Mouse (Mus musculus) hindbrain, embryonic 14.5 days (tissue): ENCODE measurements at regions not wholly inside any gene's neighbourhood (a gene's known extent, or its start where the extent isn't known, plus 50 kb on each side); places are given as distances from the start of the nearest gene placed in this dataset.

Experiments
- ATAC-seq: fragments of 200-750 bp; cut with Nextera tagmentation; 2 replicates; pipeline ENCODE4 v1.8.0; 2017; ENCODE audit warnings: moderate number of reproducible peaks, mild to moderate bottlenecking, moderate TSS enrichment, moderate library complexity; ENCODE audit not compliant: low FRiP score
- DNase-seq: peaks from one replicate; pipeline ENCODE4 v3.0.0-alpha.2; 2015; ENCODE audit warnings: low spot score
- H3K27ac ChIP-seq: fragments of 300-500 bp; sonication (generic); 2 replicates; pipeline ENCODE4 v1.5.1; 2014; ENCODE audit warnings: mild to moderate bottlenecking, moderate library complexity
- H3K27me3 ChIP-seq: fragments of 300-500 bp; sonication (generic); 2 replicates; pipeline ENCODE4 v1.6.1; 2014; ENCODE audit warnings: mild to moderate bottlenecking, low read length, mixed read lengths; ENCODE audit not compliant: control insufficient read depth, insufficient read depth
- H3K36me3 ChIP-seq: fragments of 300-500 bp; sonication (generic); replicated peaks from 2 replicates; pipeline ENCODE4 v1.6.1; 2014; ENCODE audit not compliant: control insufficient read depth, insufficient read depth
- H3K4me1 ChIP-seq: fragments of 300-500 bp; sonication (generic); replicated peaks from 2 replicates; pipeline ENCODE4 v1.6.1; 2014; ENCODE audit warnings: antibody characterized with exemption, low read length, mixed read lengths; ENCODE audit not compliant: control insufficient read depth, insufficient read depth
- H3K4me2 ChIP-seq: fragments of 300-500 bp; sonication (generic); replicated peaks from 2 replicates; pipeline ENCODE4 v1.6.1; 2014; ENCODE audit warnings: mild to moderate bottlenecking, moderate library complexity
- H3K4me3 ChIP-seq: fragments of 300-500 bp; sonication (generic); replicated peaks from 2 replicates; pipeline ENCODE4 v1.5.1; 2014; ENCODE audit warnings: mild to moderate bottlenecking, low read length
- H3K9ac ChIP-seq: fragments of 300-500 bp; sonication (generic); 2 replicates; pipeline ENCODE4 v1.6.1; 2014
- H3K9me3 ChIP-seq: fragments of 300-500 bp; sonication (generic); 2 replicates; pipeline ENCODE4 v1.6.1; 2016; ENCODE audit warnings: low read length; ENCODE audit not compliant: control insufficient read depth
- WGBS: fragments of 180-500 bp; shearing (Covaris S2); extraction: QIAGEN DNeasy Blood & Tissue Kit; methylation state at CpG from one replicate; pipeline ENCODE4 v1.1.7; 2014; 5-methylcytosine and 5-hydroxymethylcytosine counted together

DNA sequence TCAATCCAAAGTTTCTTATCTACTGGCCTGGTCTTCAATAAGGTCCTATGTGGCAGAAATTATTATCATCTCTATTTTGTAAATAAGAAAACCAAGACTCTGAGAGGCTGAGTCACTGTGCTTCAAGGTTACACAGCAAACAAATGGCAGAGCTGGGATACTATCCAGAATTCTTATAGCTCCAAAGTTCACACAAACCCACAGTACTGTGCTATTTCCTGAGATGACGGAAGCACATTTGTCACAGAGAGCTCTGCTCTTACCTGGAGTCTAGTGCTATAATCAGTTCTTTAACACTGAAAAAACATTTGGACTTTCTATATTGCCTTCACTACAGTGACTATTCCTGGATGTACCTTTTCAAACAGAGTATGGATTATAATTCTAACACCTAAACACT is 654.7 kb upstream of the Brinp1 start:
- Histone ChIP-seq H3K4me1 (no peaks in the 10 kb centered on the region), H3K9ac (no peak overlapping the region), H3K27me3 (no peaks in the 10 kb centered on the region), H3K4me2 (no peak overlapping the region), H3K9me3 (no peaks in the 10 kb centered on the region), H3K27ac (no peak overlapping the region), H3K36me3 (no peaks in the 10 kb centered on the region), H3K4me3 (no peak overlapping the region)
- WGBS = 83% methylated on average over 1 of the region's 1 CpGs
- DNase-seq = no peak
- ATAC-seq = no peak

DNA sequence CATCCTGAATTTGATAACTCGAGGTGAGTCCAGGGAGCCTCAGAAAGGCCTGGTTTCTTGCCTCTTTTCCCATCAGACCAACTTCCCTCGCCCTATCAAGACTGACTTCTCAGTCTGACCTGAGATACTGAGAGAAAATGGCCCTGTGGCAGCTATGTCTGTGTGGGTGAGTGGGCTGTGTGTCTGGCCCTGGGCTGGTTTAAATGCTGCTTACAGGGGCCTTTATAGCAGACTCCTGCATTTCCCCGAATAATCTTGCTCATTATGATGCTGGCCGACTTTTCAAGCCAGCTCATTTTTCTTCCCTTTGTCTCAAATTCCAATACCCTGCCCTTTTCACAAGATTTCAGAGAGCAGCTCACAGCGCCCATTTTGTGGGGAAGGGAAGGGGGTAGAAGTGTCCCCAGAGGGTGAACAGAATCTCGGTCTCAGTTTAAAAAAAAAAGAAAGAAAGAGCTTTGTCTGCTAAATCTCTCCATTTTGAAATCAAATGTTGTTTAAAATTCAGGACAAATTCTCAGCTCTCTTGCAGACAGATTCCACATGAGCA is 642.9 kb upstream of the Brinp1 start:
- H3K27ac ChIP-seq = peak overlapping the region; percentile 33; the same call in 1 of the 2 replicates
- WGBS = 36% methylated on average over 6 of the region's 6 CpGs
- ATAC-seq = peak; percentile 75; the same call in 1 of the 2 replicates
- DNase-seq = no peak
- H3K36me3 ChIP-seq = no peaks in the 10 kb centered on the region
- H3K4me3 ChIP-seq = no peak overlapping the region
- no peaks in the 10 kb centered on the region for H3K4me1 ChIP-seq
- no peak overlapping the region for H3K4me2 ChIP-seq
- H3K9me3 ChIP-seq = no peaks in the 10 kb centered on the region
- H3K27me3 ChIP-seq = no peaks in the 10 kb centered on the region
- no peak overlapping the region for H3K9ac ChIP-seq

DNA sequence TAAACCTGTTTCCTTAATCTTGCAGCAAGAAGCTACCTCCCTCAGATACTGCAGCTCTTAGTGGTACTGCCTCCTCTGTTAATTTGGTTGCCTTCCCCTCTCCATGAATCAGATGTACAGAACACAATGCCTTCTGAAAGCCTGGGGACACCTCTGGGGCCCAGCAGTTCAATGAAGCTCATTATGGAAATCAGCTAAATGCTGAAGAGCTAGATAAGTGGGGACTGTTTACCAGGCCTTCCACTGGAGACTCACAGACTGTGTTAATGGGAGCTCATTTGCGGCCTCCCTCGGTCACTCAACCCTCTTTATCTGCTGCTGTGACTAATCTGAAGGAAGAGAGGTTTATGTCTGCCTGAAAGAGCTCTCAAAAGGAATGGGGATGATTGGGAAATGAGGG is 639.8 kb upstream of the Brinp1 start:
- no peak for ATAC-seq
- 37% methylated on average over 2 of the region's 2 CpGs for WGBS

DNA sequence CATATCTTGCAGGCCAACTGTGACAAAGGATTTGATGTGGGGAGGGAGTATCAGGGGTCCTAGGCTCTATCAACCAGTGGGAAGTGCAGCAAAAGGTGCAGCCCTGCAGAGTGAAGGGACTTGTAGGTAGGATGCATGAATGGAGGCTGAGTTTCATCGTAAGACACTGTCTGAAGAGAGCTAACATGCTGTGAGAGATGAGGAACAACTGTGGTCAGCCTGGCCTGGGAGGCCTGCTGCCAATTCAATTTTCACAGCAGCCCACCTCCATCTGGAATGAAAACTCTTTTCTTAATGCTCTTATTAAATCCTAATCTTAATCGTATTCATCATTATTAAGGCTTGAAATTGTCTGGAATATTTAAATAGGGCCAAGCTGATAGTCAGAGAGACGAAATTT is 622.1 kb upstream of the Brinp1 start:
- no peak overlapping the region for H3K9ac ChIP-seq
- no peaks in the 10 kb centered on the region for H3K36me3 ChIP-seq
- WGBS = 67% methylated on average over 3 of the region's 3 CpGs
- no peak for ATAC-seq
- H3K9me3 ChIP-seq = no peaks in the 10 kb centered on the region
- no peak for DNase-seq
- H3K4me2 ChIP-seq = no peak overlapping the region
- no peaks in the 10 kb centered on the region for H3K4me1 ChIP-seq
- H3K27me3 ChIP-seq = no peaks in the 10 kb centered on the region
- no peak overlapping the region for H3K4me3 ChIP-seq
- H3K27ac ChIP-seq = no peak overlapping the region

More for the DNA sequence above, 639.8 kb upstream of the Brinp1 start:
- H3K4me1 ChIP-seq = no peaks in the 10 kb centered on the region
- no peak overlapping the region for H3K27ac ChIP-seq
- H3K9ac ChIP-seq = no peak overlapping the region
- no peak overlapping the region for H3K4me2 ChIP-seq
- no peaks in the 10 kb centered on the region for H3K36me3 ChIP-seq
- H3K9me3 ChIP-seq = no peaks in the 10 kb centered on the region
- no peak overlapping the region for H3K4me3 ChIP-seq
- DNase-seq = no peak
- no peaks in the 10 kb centered on the region for H3K27me3 ChIP-seq

DNA sequence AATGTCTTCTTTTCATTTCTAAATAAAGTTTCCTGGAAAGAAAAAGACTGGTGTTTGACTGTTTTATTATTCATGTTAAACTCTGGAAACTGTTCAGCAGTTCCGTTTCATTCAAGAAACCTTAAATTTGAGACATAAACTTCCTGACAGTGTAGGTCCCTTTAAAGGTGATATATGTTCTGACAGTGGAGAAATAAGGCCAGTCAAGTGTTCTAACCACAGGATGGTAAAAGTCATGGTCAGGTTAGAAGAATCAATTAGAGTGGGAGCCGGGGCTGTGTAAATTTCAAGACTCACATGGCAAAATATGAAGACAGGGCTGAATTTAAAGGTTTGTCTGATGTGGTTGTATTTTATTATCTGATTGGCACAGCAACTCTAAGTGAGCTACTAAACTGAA is 593.9 kb upstream of the Brinp1 start:
- Histone ChIP-seq H3K9me3 (no peaks in the 10 kb centered on the region), H3K27ac (no peak overlapping the region), H3K4me2 (no peak overlapping the region), H3K9ac (no peak overlapping the region), H3K36me3 (no peaks in the 10 kb centered on the region), H3K4me1 (no peaks in the 10 kb centered on the region), H3K27me3 (no peaks in the 10 kb centered on the region), H3K4me3 (no peak overlapping the region)
- no peak for DNase-seq
- 89% methylated on average over 2 of the region's 2 CpGs for WGBS
- no peak for ATAC-seq

DNA sequence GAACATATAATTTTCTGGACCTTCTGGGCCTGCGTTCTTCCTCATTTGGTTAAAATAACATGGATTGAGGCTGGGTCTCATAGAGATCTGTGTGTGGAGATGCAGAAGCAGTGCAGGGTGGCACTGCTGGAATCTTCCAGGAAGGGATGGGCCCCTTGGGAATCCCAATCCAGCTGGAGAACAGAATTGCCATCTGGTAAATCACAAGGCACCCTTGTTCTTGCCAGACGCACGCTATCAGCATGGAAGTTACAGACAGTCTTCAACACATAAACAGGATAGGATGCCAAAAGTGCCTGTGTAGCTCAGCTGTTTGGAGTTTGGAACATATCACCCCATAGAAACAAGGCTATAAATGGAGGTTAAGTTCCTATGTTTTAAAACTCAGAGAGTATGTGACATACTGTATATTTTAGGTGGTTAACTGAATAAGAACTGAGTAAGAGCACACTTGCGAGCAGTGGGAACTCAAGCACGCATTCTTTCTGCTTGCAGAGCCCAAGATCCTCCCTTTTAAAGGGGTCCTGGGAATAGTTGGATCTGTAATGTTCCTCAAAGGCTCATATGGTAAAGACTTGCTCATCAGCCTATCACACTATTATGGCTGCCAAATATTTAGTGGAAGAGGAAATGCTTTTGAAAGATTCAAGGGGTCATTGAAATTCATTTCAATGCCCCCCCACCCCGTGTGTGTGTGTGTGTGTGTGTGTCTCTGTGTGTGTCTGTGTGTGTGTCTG is 584.1 kb upstream of the Brinp1 start:
- no peaks in the 10 kb centered on the region for H3K27me3 ChIP-seq
- 83% methylated on average over 6 of the region's 6 CpGs for WGBS
- H3K9ac ChIP-seq = no peak overlapping the region
- no peak overlapping the region for H3K4me2 ChIP-seq
- no peak overlapping the region for H3K4me3 ChIP-seq
- no peaks in the 10 kb centered on the region for H3K9me3 ChIP-seq
- DNase-seq (no peak), ATAC-seq (no peak)
- H3K27ac ChIP-seq = no peak overlapping the region
- H3K36me3 ChIP-seq = no peaks in the 10 kb centered on the region
- H3K4me1 ChIP-seq = no peaks in the 10 kb centered on the region

DNA sequence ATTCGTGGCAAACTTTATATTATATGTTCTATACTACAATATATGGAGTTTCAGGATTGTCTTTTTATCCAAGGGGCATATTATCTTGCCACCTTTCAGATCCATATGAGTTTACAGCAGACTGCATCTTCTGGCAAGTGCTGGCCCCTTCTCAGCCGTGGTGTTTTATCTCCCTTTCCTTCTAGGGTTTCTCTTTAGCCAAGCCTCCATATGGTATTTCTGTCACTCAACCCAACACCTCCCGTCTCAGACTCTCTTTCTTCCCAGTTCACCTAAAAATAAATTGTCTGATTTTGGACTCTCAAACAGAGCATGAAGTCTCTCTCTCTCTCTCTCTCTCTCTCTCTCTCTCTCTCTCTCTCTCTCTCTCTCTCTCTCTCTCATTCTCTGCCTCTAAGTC is 578.9 kb upstream of the Brinp1 start:
- Histone ChIP-seq H3K4me2 (no peak overlapping the region), H3K4me1 (no peaks in the 10 kb centered on the region), H3K9me3 (no peaks in the 10 kb centered on the region), H3K4me3 (no peak overlapping the region), H3K36me3 (no peaks in the 10 kb centered on the region), H3K27me3 (no peaks in the 10 kb centered on the region), H3K27ac (no peak overlapping the region), H3K9ac (no peak overlapping the region)
- 77% methylated on average over 3 of the region's 3 CpGs for WGBS
- DNase-seq (no peak), ATAC-seq (no peak)

DNA sequence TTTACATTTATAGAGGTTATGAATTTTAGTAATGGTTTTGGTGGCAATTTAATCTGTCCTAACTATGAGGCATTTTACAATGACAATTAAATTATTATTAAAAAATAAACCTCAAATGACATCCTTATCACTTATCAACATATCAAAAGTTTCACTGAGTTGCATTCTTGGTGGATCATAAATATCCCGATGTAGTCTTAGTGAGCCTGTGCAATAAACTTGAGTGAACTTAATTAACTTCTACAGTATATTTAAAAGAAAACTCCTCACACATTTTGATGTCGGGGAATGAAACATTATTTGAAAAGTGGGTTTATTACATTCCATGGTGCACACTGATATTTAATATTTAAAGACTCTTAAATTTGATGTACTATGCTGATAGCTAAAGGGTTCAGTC is 568.9 kb upstream of the Brinp1 start:
- H3K9ac ChIP-seq = no peak overlapping the region
- no peaks in the 10 kb centered on the region for H3K9me3 ChIP-seq
- ATAC-seq = no peak
- no peaks in the 10 kb centered on the region for H3K4me1 ChIP-seq
- no peaks in the 10 kb centered on the region for H3K36me3 ChIP-seq
- no peak for DNase-seq
- no peak overlapping the region for H3K4me2 ChIP-seq
- H3K27ac ChIP-seq = no peak overlapping the region
- H3K4me3 ChIP-seq = no peak overlapping the region
- WGBS = 88% methylated on average over 2 of the region's 2 CpGs
- H3K27me3 ChIP-seq = no peaks in the 10 kb centered on the region

DNA sequence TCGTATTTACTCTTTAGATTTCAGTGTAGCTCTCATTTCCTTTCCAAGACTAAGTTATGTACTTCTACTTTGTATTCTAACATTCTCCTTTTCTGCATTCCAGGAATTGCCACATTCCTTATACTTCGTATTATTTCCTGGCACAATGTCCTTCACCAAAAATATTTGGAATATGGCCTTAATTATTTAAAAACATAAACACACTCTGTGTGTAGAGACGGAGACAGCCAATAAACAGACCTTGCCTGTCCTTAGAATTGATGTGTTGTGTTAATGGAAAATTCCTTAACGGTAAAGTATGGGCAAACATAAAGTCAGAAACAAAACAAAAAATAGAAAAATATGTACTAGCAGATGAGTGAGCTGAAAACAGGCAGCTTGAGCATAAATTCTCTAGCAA is 554.1 kb upstream of the Brinp1 start:
- no peak for ATAC-seq
- H3K27me3 ChIP-seq = no peaks in the 10 kb centered on the region
- WGBS = 83% methylated on average over 4 of the region's 4 CpGs

More for the DNA sequence above, 554.1 kb upstream of the Brinp1 start:
- DNase-seq = no peak
- Histone ChIP-seq H3K9me3 (no peaks in the 10 kb centered on the region), H3K9ac (no peak overlapping the region), H3K27ac (no peak overlapping the region), H3K4me3 (no peak overlapping the region), H3K36me3 (no peaks in the 10 kb centered on the region), H3K4me1 (no peaks in the 10 kb centered on the region), H3K4me2 (no peak overlapping the region)
